Mouse (Mus musculus): ENCODE measurements at regions not wholly inside any gene's neighbourhood (a gene's known extent, or its start where the extent isn't known, plus 50 kb on each side); places are given as distances from the start of the nearest gene placed in this dataset.

DNA sequence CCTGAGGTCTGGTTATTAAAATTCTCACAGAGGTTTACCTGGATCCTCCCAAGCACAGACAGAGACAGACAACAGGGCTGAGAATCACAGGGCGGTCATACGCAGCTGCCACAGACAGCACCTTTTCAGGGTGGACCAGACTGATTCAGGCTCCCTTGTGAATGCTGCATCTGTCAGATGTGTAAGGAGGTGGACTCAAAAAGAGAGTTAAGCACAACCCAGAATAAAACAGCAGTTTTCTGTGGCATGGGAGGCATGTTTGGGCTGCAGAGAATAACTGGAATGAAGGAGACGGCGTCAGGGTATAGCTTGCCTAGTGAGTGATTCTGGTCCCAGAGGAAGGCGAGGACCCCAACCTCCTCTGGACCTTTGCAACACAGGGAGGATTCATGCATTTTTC is 363.1 kb upstream of the Tshz3 start:
- TF ChIP-seq POLR2A (IDR thresholded peaks at IDR 0.05; ENCODE audit: control insufficient read depth, low read depth, low read length) (no peak), CTCF (IDR thresholded peaks at IDR 0.05; ENCODE audit: control insufficient read depth, insufficient read depth, insufficient replicate concordance, low read depth, low read length) (no peak)

Measured in testis, adult 2 months (tissue).